ENCODE assay signal across 19 mouse cellular contexts in genomic region chr9:7775986-7776385, GRCm38 (mm10). TPM values are rescaled to one million over a fixed set of nuclear protein-coding genes. Genes with fewer than 3 reads are reported as not detected.
DNase-seq lines count a peak whose midpoint lies in the region; ATAC-seq and TF ChIP-seq lines count a peak whose summit lies in the region.
"Had no signal": no experiment of that assay in that cellular context is flagged by ENCODE, and none has a peak within 500 bp of the region (broad histone marks: within the 10 kb centered on the region; RNA-seq: fewer than 3 reads in every experiment).

No protein-coding gene starts in this region.

- no peaks in the 10 kb centered on the region for H3K4me1 ChIP-seq in embryonic facial prominence, embryonic 14.5 days (ENCODE audit: control insufficient read depth, insufficient read depth, low read length)
- H3K4me1 ChIP-seq in embryonic facial prominence, embryonic 10.5 days = peaks cover 9% of the 10 kb centered on the region
- no peaks in the 10 kb centered on the region for H3K4me1 ChIP-seq in intestine, postnatal 0 days (replicated peaks; ENCODE audit: control insufficient read depth, insufficient read depth, low read length)
- no peaks in the 10 kb centered on the region for H3K4me1 ChIP-seq in forebrain, embryonic 13.5 days
- H3K4me1 ChIP-seq: neural tube, embryonic 15.5 days; stomach, embryonic 15.5 days had no signal

- no peak for DNase-seq in embryonic facial prominence, embryonic 14.5 days (ENCODE audit: low spot score)
- no peak for DNase-seq in embryonic facial prominence, embryonic 10.5 days (ENCODE audit: low spot score)
- DNase-seq in thymus, postnatal 25 days = peak; percentile 49
- DNase-seq in urinary bladder, postnatal 4 days (ENCODE audit: low spot score in 2 of 2) = no peak
- DNase-seq: cerebellum, adult 9-10 months; gastrocnemius, postnatal 14 days; kidney, postnatal 36 days; lung, embryonic 14.5 days; lung, postnatal 36 days; midbrain, embryonic 14.5 days; right cerebral cortex, postnatal 14 days had no signal

- no peak for TF ChIP-seq CTCF in intestine, postnatal 0 days (IDR thresholded peaks at IDR 0.05; ENCODE audit: low read depth)

- 66% methylated on average over 3 of the region's 3 CpGs for WGBS in embryonic facial prominence, embryonic 14.5 days
- 82% methylated on average over 3 of the region's 3 CpGs for WGBS in embryonic facial prominence, embryonic 10.5 days
- WGBS in intestine, postnatal 0 days = 90% methylated on average over 3 of the region's 3 CpGs
- 89% methylated on average over 3 of the region's 3 CpGs for WGBS in forebrain, embryonic 13.5 days

- H3K9ac ChIP-seq in embryonic facial prominence, embryonic 14.5 days (ENCODE audit: low read depth, low read length) = no peak overlapping the region
- no peak overlapping the region for H3K9ac ChIP-seq in intestine, postnatal 0 days (ENCODE audit: low read depth, low read length)
- H3K9ac ChIP-seq in forebrain, embryonic 13.5 days = no peak overlapping the region
- H3K9ac ChIP-seq: lung, embryonic 14.5 days; neural tube, embryonic 15.5 days; stomach, embryonic 15.5 days had no signal

- H3K27ac ChIP-seq in embryonic facial prominence, embryonic 14.5 days (replicated peaks; ENCODE audit: low read depth, low read length) = no peak overlapping the region
- H3K27ac ChIP-seq in embryonic facial prominence, embryonic 10.5 days (replicated peaks) = no peak overlapping the region
- H3K27ac ChIP-seq in intestine, postnatal 0 days (ENCODE audit: low read depth, low read length) = no peak overlapping the region
- H3K27ac ChIP-seq in forebrain, embryonic 13.5 days = no peak overlapping the region
- H3K27ac ChIP-seq: heart, embryonic 10.5 days; neural tube, embryonic 15.5 days; stomach, embryonic 15.5 days had no signal

- H3K9me3 ChIP-seq in embryonic facial prominence, embryonic 14.5 days (ENCODE audit: control insufficient read depth, low read length) = no peaks in the 10 kb centered on the region
- H3K9me3 ChIP-seq in embryonic facial prominence, embryonic 10.5 days = no peaks in the 10 kb centered on the region
- no peaks in the 10 kb centered on the region for H3K9me3 ChIP-seq in intestine, postnatal 0 days (ENCODE audit: control insufficient read depth)
- no peaks in the 10 kb centered on the region for H3K9me3 ChIP-seq in forebrain, embryonic 13.5 days (replicated peaks)
- H3K9me3 ChIP-seq: heart, embryonic 10.5 days; neural tube, embryonic 15.5 days; stomach, embryonic 15.5 days had no signal

- H3K4me3 ChIP-seq in embryonic facial prominence, embryonic 14.5 days (ENCODE audit: low read depth, low read length) = no peak overlapping the region
- H3K4me3 ChIP-seq in embryonic facial prominence, embryonic 10.5 days = no peak overlapping the region
- H3K4me3 ChIP-seq in intestine, postnatal 0 days (ENCODE audit: low read depth, low read length) = no peak overlapping the region
- H3K4me3 ChIP-seq in forebrain, embryonic 13.5 days = no peak overlapping the region
- H3K4me3 ChIP-seq: heart, embryonic 10.5 days; neural tube, embryonic 15.5 days; stomach, embryonic 15.5 days had no signal

- no peaks in the 10 kb centered on the region for H3K27me3 ChIP-seq in embryonic facial prominence, embryonic 14.5 days (replicated peaks; ENCODE audit: control insufficient read depth, insufficient read depth, low read length)
- no peaks in the 10 kb centered on the region for H3K27me3 ChIP-seq in embryonic facial prominence, embryonic 10.5 days (replicated peaks; ENCODE audit: low read depth, poor library complexity, severe bottlenecking)
- no peaks in the 10 kb centered on the region for H3K27me3 ChIP-seq in intestine, postnatal 0 days (replicated peaks; ENCODE audit: control insufficient read depth, insufficient read depth, low read length)
- no peaks in the 10 kb centered on the region for H3K27me3 ChIP-seq in forebrain, embryonic 13.5 days
- H3K27me3 ChIP-seq: neural tube, embryonic 15.5 days; stomach, embryonic 15.5 days had no signal

- no peak overlapping the region for H3K4me2 ChIP-seq in embryonic facial prominence, embryonic 14.5 days (ENCODE audit: low read depth, low read length)
- no peak overlapping the region for H3K4me2 ChIP-seq in intestine, postnatal 0 days (replicated peaks; ENCODE audit: low read depth)
- no peak overlapping the region for H3K4me2 ChIP-seq in forebrain, embryonic 13.5 days
- H3K4me2 ChIP-seq: liver, embryonic 11.5 days; lung, embryonic 14.5 days; neural tube, embryonic 15.5 days; stomach, embryonic 15.5 days had no signal

- ATAC-seq in embryonic facial prominence, embryonic 14.5 days (ENCODE audit: low read depth) = 0 out of 2 replicates have a peak, but pooled peaks have one; percentile 42
- peak; percentile 57 for ATAC-seq in granulocyte monocyte progenitor cell, adult 5-6 weeks (replicated peaks; ENCODE audit: poor library complexity, severe bottlenecking)
- peak; percentile 59 for ATAC-seq in megakaryocyte progenitor cell, adult 5-6 weeks (replicated peaks; ENCODE audit: poor library complexity)
- no peak for ATAC-seq in intestine, postnatal 0 days
- no peak for ATAC-seq in forebrain, embryonic 13.5 days

- peaks cover 16% of the 10 kb centered on the region; the same call in 1 of the 2 replicates for H3K36me3 ChIP-seq in embryonic facial prominence, embryonic 14.5 days (ENCODE audit: control insufficient read depth, insufficient read depth, low read length)
- H3K36me3 ChIP-seq in embryonic facial prominence, embryonic 10.5 days (replicated peaks) = peaks cover 57% of the 10 kb centered on the region
- H3K36me3 ChIP-seq in intestine, postnatal 0 days (ENCODE audit: control insufficient read depth, insufficient read depth) = peaks cover 17% of the 10 kb centered on the region; the same call in 1 of the 2 replicates
- peaks cover 35% of the 10 kb centered on the region for H3K36me3 ChIP-seq in forebrain, embryonic 13.5 days (ENCODE audit: poor library complexity, severe bottlenecking)
- H3K36me3 ChIP-seq: neural tube, embryonic 15.5 days had no signal

RNA-seq across cellular contexts. Expression of gene Tmem123, which starts 12.1 kb away (rescaled TPM):
- 129 and 130 TPM in 2 replicates for polyA plus RNA-seq in embryonic facial prominence, embryonic 14.5 days (2014; fragmentation: Nextera tagmentation; extraction: Ambion mirVana)
- polyA plus RNA-seq in embryonic facial prominence, embryonic 10.5 days (2016; fragmentation: Nextera tagmentation; extraction: Ambion mirVana) = 100 and 110 TPM in 2 replicates
- 77.3 and 83.0 TPM in 2 replicates for total RNA-seq in granulocyte monocyte progenitor cell, adult 5-6 weeks (2014; fragmentation: Nextera tagmentation)
- total RNA-seq in granulocyte monocyte progenitor cell, adult 5-6 weeks (2017) = 114 and 119 TPM in 2 replicates
- total RNA-seq in megakaryocyte progenitor cell, adult 5-6 weeks (2015) = 121 and 124 TPM in 2 replicates
- 106 and 123 TPM in 2 replicates for total RNA-seq in megakaryocyte progenitor cell, adult 5-6 weeks (2017)
- polyA plus RNA-seq in intestine, postnatal 0 days (2015; fragmentation: Nextera tagmentation; extraction: Ambion mirVana) = 32.8 and 36.5 TPM in 2 replicates
- 48.9 and 51.9 TPM in 2 replicates for polyA plus RNA-seq in forebrain, embryonic 13.5 days (2015; fragmentation: Nextera tagmentation; extraction: Ambion mirVana)

Comparison
In these comparisons a context has a peak if more than half of its experiments do, and no peak if none do; other contexts are left out.
1. ATAC-seq: peak in embryonic facial prominence, embryonic 14.5 days (single experiment), granulocyte monocyte progenitor cell, adult 5-6 weeks (single experiment) and megakaryocyte progenitor cell, adult 5-6 weeks (single experiment); none in intestine, postnatal 0 days (single experiment) and forebrain, embryonic 13.5 days (single experiment).